Mouse (Mus musculus): ENCODE measurements at regions not wholly inside any gene's neighbourhood (a gene's known extent, or its start where the extent isn't known, plus 50 kb on each side); places are given as distances from the start of the nearest gene placed in this dataset.

DNA sequence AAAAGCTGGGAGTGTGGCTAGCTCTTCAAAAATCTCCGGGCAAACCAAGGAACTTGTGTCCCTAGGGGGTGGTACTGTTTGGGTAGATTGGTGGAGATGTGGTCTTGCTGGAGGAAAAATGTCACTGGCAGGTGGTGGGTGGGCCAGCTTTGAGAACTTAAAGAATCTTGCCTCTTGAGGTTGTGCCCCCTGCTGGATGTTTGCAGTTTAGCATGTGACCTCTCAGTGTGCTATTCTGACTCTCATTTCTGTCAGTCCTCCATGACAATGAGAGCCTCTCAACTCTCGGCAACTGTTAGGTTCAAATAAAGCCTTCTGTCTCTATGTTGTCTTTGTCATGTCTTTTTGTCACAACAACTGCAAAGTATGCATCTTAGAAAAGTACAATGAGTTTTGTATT is 392.5 kb downstream of the Lipi start:
- Histone ChIP-seq H3K27ac (ENCODE audit: low read length) (no peak overlapping the region), H3K36me3 (ENCODE audit: insufficient read depth, low read length) (no peaks in the 10 kb centered on the region), H3K4me1 (ENCODE audit: insufficient read depth, low read depth, low read length) (no peaks in the 10 kb centered on the region), H3K4me3 (ENCODE audit: low read depth, low read length) (no peak overlapping the region), H3K4me2 (replicated peaks; ENCODE audit: low read depth, low read length) (no peak overlapping the region), H3K27me3 (replicated peaks; ENCODE audit: insufficient read depth, low read length) (no peaks in the 10 kb centered on the region), H3K9ac (replicated peaks; ENCODE audit: low read depth) (no peak overlapping the region), H3K9me3 (ENCODE audit: low read length) (no peaks in the 10 kb centered on the region)
- DNase-seq (ENCODE audit: low spot score), result no peak
- 67% methylated on average over 2 of the region's 2 CpGs for WGBS
- ATAC-seq, result no peak
- TF ChIP-seq EP300 (IDR thresholded peaks at IDR 0.05) (no peak), CTCF (IDR thresholded peaks at IDR 0.05) (peak; percentile 36; the same call in 1 of the 2 replicates)

DNA sequence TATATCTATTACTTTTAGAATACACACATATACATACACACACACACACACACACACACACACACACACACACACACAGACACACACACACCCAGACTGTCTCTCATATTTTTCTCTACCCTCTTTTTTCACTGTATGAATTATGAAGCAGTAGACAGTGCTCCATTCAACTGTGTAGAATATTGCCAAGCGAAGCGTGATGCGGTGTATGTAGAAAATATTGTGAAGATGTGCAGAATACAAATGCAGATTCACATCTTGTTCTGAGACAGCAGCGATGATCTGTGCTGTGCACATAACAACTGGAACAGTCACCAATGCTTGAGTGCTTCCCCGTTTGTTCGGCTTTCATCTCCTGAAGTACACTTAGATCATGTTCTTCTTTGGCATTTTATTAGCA is 395.5 kb downstream of the Lipi start:
- H3K27ac ChIP-seq (ENCODE audit: low read length), result no peak overlapping the region
- no peak for TF ChIP-seq CTCF (IDR thresholded peaks at IDR 0.05)
- TF ChIP-seq EP300 (IDR thresholded peaks at IDR 0.05), result no peak
- no peak overlapping the region for H3K4me3 ChIP-seq (ENCODE audit: low read depth, low read length)
- no peak for ATAC-seq
- DNase-seq (ENCODE audit: low spot score), result no peak
- no peaks in the 10 kb centered on the region for H3K36me3 ChIP-seq (ENCODE audit: insufficient read depth, low read length)
- H3K4me1 ChIP-seq (ENCODE audit: insufficient read depth, low read depth, low read length), result no peaks in the 10 kb centered on the region
- no peak overlapping the region for H3K4me2 ChIP-seq (replicated peaks; ENCODE audit: low read depth, low read length)
- H3K9ac ChIP-seq (replicated peaks; ENCODE audit: low read depth), result no peak overlapping the region
- no peaks in the 10 kb centered on the region for H3K9me3 ChIP-seq (ENCODE audit: low read length)
- no peaks in the 10 kb centered on the region for H3K27me3 ChIP-seq (replicated peaks; ENCODE audit: insufficient read depth, low read length)
- WGBS, result 91% methylated on average over 6 of the region's 6 CpGs

DNA sequence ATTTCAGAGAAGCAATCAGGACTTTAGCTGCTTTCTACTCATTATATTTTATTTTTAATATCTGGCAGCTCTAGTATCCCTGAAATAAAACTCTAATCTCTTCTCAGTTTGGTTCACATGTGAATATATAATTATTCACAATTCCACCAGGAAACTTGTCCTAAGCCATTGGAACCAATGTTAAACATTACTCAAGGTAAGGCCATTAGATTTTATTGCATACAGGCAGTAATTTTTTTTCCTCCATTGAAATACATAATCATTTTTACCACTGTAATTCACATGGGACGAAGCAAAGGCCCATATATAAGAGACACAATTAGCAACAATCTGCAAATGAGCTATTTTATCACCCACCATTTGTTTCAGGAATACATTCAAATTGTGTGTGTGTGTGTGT is 419.8 kb downstream of the Lipi start:
- no peaks in the 10 kb centered on the region for H3K27me3 ChIP-seq (replicated peaks; ENCODE audit: insufficient read depth, low read length)
- H3K4me1 ChIP-seq (ENCODE audit: insufficient read depth, low read depth, low read length), result no peaks in the 10 kb centered on the region
- DNase-seq (ENCODE audit: low spot score) (no peak), ATAC-seq (no peak)
- no peaks in the 10 kb centered on the region for H3K36me3 ChIP-seq (ENCODE audit: insufficient read depth, low read length)
- no peak overlapping the region for H3K4me3 ChIP-seq (ENCODE audit: low read depth, low read length)
- H3K9ac ChIP-seq (replicated peaks; ENCODE audit: low read depth), result no peak overlapping the region
- H3K27ac ChIP-seq (ENCODE audit: low read length), result no peak overlapping the region
- H3K9me3 ChIP-seq (ENCODE audit: low read length), result no peaks in the 10 kb centered on the region
- TF ChIP-seq EP300 (IDR thresholded peaks at IDR 0.05) (no peak), CTCF (IDR thresholded peaks at IDR 0.05) (no peak)
- 88% methylated on average over 1 of the region's 1 CpGs for WGBS
- no peak overlapping the region for H3K4me2 ChIP-seq (replicated peaks; ENCODE audit: low read depth, low read length)

DNA sequence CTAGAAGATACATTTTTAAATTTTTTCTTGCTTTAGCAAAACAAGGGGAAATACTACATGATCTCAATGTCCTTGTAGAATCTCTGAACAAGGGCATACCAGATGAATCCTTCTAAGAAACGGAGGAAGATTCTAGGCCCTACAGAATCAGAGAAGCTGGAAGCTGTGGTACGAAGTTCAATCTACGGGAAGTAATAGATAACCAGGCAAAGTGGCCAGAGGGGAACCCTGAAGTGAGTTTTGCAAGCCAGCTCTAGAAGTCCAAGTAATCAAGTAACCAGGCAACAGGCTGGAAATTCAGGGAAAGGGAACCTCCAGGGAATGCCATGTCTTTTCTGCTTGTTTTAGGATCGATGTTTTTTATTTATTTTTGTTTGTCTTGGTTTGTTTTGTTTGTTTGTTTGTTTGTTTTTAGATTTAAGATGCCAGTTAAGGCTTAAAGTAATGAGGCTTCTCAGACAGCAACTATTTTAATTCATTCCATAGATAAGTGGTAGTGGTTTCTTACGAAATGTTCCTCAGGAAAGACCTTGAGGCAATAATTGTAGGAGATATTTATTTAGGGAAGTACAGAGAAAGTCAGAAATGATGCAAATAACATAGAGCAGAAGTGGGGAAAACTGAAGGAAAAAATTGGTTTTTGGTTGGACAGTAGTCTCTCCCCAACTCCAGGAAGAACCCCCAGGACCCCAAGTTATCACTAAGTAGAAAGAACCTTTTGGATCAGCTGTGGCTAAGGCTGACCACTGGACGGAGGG is 420.7 kb downstream of the Lipi start:
- no peaks in the 10 kb centered on the region for H3K4me1 ChIP-seq (ENCODE audit: insufficient read depth, low read depth, low read length)
- H3K9me3 ChIP-seq (ENCODE audit: low read length), result no peaks in the 10 kb centered on the region
- no peak overlapping the region for H3K4me3 ChIP-seq (ENCODE audit: low read depth, low read length)
- H3K9ac ChIP-seq (replicated peaks; ENCODE audit: low read depth), result no peak overlapping the region
- DNase-seq (ENCODE audit: low spot score), result no peak
- no peaks in the 10 kb centered on the region for H3K36me3 ChIP-seq (ENCODE audit: insufficient read depth, low read length)
- ATAC-seq, result no peak
- no peak overlapping the region for H3K4me2 ChIP-seq (replicated peaks; ENCODE audit: low read depth, low read length)
- no peak overlapping the region for H3K27ac ChIP-seq (ENCODE audit: low read length)
- H3K27me3 ChIP-seq (replicated peaks; ENCODE audit: insufficient read depth, low read length), result no peaks in the 10 kb centered on the region
- 77% methylated on average over 6 of the region's 6 CpGs for WGBS
- no peak for TF ChIP-seq EP300 (IDR thresholded peaks at IDR 0.05)

DNA sequence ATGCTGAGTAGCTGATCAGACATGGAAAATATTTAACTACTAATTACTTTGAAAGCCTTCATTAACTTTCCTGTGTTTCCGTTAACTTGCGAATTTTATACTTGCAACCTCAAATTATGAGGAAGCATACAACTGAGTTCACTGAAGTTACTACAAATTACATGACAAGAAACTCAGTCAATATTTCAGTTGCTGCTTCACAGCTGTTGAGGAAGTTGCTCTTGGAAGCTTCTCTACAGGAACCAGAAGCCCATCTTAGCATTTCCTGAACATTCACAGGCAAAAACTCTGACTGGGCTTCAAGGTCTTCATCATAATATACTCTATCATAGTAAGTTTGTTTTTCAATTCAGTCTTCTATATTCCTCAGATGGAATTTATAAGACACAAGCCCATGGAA is 426.1 kb downstream of the Lipi start:
- H3K9me3 ChIP-seq (ENCODE audit: low read length), result no peaks in the 10 kb centered on the region
- no peak overlapping the region for H3K4me3 ChIP-seq (ENCODE audit: low read depth, low read length)
- DNase-seq (ENCODE audit: low spot score), result no peak
- H3K27me3 ChIP-seq (replicated peaks; ENCODE audit: insufficient read depth, low read length), result no peaks in the 10 kb centered on the region
- H3K9ac ChIP-seq (replicated peaks; ENCODE audit: low read depth), result no peak overlapping the region
- ATAC-seq, result no peak
- TF ChIP-seq EP300 (IDR thresholded peaks at IDR 0.05) (no peak), CTCF (IDR thresholded peaks at IDR 0.05) (no peak)
- no peaks in the 10 kb centered on the region for H3K36me3 ChIP-seq (ENCODE audit: insufficient read depth, low read length)
- no peak overlapping the region for H3K4me2 ChIP-seq (replicated peaks; ENCODE audit: low read depth, low read length)
- WGBS, result 77% methylated on average over 2 of the region's 2 CpGs
- H3K4me1 ChIP-seq (ENCODE audit: insufficient read depth, low read depth, low read length), result no peaks in the 10 kb centered on the region
- H3K27ac ChIP-seq (ENCODE audit: low read length), result no peak overlapping the region

DNA sequence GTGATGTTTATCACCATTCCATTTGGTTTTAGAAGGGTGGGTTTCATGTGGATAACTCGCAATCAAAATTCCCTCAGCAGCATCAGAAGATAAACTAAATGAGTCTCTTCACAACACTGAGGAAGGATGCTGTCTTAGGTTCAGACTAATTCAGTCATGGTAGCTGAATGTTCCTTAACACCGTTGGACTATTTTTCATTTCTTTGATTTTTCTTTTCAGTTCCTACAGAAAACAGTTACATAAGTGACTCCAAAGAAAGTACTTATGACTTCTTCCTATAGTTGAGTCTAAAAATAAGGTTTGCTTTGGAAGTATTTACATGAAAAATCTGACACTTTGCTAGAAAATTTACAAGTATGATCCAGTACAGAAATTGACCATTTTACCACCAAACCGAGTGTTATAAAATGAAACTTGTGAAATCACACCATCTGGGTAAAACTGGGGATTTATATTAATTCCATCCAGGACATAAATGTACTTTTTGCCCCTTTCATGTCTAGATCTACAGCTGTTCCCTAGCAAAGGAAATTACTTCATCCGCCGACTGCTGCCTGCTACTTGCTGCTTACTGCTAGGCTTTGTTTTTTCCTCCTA is 430.3 kb downstream of the Lipi start:
- no peak for DNase-seq (ENCODE audit: low spot score)
- peak; percentile 25; the same call in 1 of the 2 replicates for ATAC-seq
- WGBS, result 64% methylated on average over 5 of the region's 5 CpGs
- Histone ChIP-seq H3K4me1 (ENCODE audit: insufficient read depth, low read depth, low read length) (no peaks in the 10 kb centered on the region), H3K4me2 (replicated peaks; ENCODE audit: low read depth, low read length) (no peak overlapping the region), H3K27me3 (replicated peaks; ENCODE audit: insufficient read depth, low read length) (no peaks in the 10 kb centered on the region), H3K9ac (replicated peaks; ENCODE audit: low read depth) (no peak overlapping the region), H3K27ac (ENCODE audit: low read length) (no peak overlapping the region), H3K4me3 (ENCODE audit: low read depth, low read length) (no peak overlapping the region), H3K9me3 (ENCODE audit: low read length) (no peaks in the 10 kb centered on the region; the same call in 1 of the 2 replicates), H3K36me3 (ENCODE audit: insufficient read depth, low read length) (no peaks in the 10 kb centered on the region)
- TF ChIP-seq EP300 (IDR thresholded peaks at IDR 0.05) (no peak), CTCF (IDR thresholded peaks at IDR 0.05) (no peak)
